ENCODE assay signal across 13 mouse cellular contexts in the genomic region with DNA sequence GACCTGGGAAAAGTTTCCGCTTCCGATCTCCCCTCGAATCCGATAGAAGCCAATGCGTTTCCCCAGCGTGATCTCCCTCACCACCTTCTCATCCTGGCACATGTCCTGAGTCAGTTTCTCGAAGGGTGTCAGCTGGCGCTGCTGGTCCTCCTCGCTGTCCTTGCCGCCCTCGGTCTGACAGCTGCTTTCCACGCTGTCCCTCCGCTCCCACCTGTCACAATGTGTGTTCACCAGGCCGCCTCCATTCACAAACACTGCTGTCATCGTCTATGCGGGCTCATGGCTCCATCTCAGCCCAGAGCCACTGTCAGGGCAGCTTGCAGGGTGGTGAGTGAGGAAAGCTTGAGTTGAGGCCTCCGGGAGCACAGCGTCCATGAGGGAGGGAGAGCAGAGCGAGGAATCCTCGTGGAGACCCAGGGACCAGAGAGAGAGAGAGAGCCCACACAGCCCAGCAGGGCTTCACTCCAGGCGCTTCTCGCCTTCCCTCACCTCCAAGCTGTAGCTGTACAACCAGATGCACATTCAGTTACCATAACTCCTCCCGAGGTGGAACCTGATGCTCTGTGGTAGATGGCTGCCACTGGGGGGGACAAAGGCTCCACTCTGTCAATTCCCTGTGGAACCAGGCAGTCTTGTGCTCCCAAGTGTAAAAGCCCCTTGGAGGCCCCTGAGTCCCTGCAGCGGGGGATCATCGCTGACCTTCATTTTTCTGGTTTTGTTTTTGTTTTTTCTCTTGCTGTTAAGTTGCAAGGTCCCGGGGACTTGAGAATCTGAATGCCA. TPM values are rescaled to one million over a fixed set of nuclear protein-coding genes. Genes with fewer than 3 reads are reported as not detected.
A peak's percentile ranks its signal among the peaks of the same experiment; 100 is the strongest.
DNase-seq lines count a peak whose midpoint lies in the region; ATAC-seq and TF ChIP-seq lines count a peak whose summit lies in the region.
"Had no signal": no experiment of that assay in that cellular context is flagged by ENCODE, and none has a peak within 500 bp of the region (broad histone marks: within the 10 kb centered on the region; RNA-seq: fewer than 3 reads in every experiment).

No protein-coding gene starts in this region.

- H3K27ac ChIP-seq in hindbrain, embryonic 13.5 days, result no peak overlapping the region

- peak overlapping the region; percentile 50 for H3K4me3 ChIP-seq in E14TG2a.4 (replicated peaks; ENCODE audit: low read length)
- H3K4me3 ChIP-seq in hindbrain, embryonic 13.5 days, result no peak overlapping the region
- H3K4me3 ChIP-seq: erythroblast, embryonic 14.5 days had no signal

- peaks cover 8% of the 10 kb centered on the region for H3K4me1 ChIP-seq in E14TG2a.4 (replicated peaks; ENCODE audit: low read depth, low read length)
- 0 out of 2 replicates have a peak, but pooled peaks cover 7% of the 10 kb centered on the region for H3K4me1 ChIP-seq in hindbrain, embryonic 13.5 days (replicated peaks)

- peak; percentile 53 to 60 for DNase-seq in frontal cortex, postnatal 36 days (ENCODE audit: low spot score in 2 of 2)
- no peak for DNase-seq in frontal cortex, postnatal 14 days (ENCODE audit: low spot score in 2 of 2)
- peak; percentile 53 to 62 for DNase-seq in left cerebral cortex, adult 18-20 months (ENCODE audit: low spot score in 2 of 2)
- DNase-seq in left cerebral cortex, postnatal 14 days (ENCODE audit: low spot score in 2 of 2), result no peak
- DNase-seq in embryo, embryonic 9.5 days (ENCODE audit: extremely low spot score), result no peak
- DNase-seq in natural killer cell, adult 2 months (ENCODE audit: low spot score in 2 of 2), result no peak
- DNase-seq: adrenal gland, postnatal 14 days; kidney, adult 2 months; liver, postnatal 0 days had no signal

- WGBS in hindbrain, embryonic 13.5 days, result 72% methylated on average over 26 of the region's 26 CpGs

- H3K4me2 ChIP-seq in hindbrain, embryonic 13.5 days, result no peak overlapping the region

- TF ChIP-seq CTCF in E14TG2a.4 (conservative IDR thresholded peaks at IDR 0.05; ENCODE audit: low read length), result no peak

- H3K27me3 ChIP-seq in E14TG2a.4 (ENCODE audit: insufficient read depth, low read length), result peaks cover 11% of the 10 kb centered on the region
- H3K27me3 ChIP-seq in hindbrain, embryonic 13.5 days, result no peaks in the 10 kb centered on the region

- intact Hi-C loops in left cerebral cortex, postnatal 14 days (cut with DNase I), result no loop called here

- no peak overlapping the region for H3K9ac ChIP-seq in hindbrain, embryonic 13.5 days
- H3K9ac ChIP-seq: liver, postnatal 0 days had no signal

- no peaks in the 10 kb centered on the region for H3K9me3 ChIP-seq in E14TG2a.4 (ENCODE audit: low read length)
- no peaks in the 10 kb centered on the region for H3K9me3 ChIP-seq in hindbrain, embryonic 13.5 days

- peak; percentile 37; the same call in 1 of the 2 replicates for ATAC-seq in hindbrain, embryonic 13.5 days (ENCODE audit: low FRiP score)
- ATAC-seq: CD4-positive, CD25-positive, alpha-beta regulatory T cell, adult 4 months; liver, postnatal 0 days had no signal

- no peaks in the 10 kb centered on the region for H3K36me3 ChIP-seq in E14TG2a.4 (ENCODE audit: insufficient read depth, low read length)
- H3K36me3 ChIP-seq in hindbrain, embryonic 13.5 days, result no peaks in the 10 kb centered on the region

RNA-seq across cellular contexts. Expression of a gene that starts 27.9 kb away (rescaled TPM):
- 10 to 100 TPM; 13.8 to 14.0 TPM for total RNA-seq in left cerebral cortex, adult 18-20 months (2021)
- total RNA-seq in left cerebral cortex, postnatal 14 days (2021), result 10 to 100 TPM; 13.2 to 14.8 TPM
- 3.0 and 3.7 TPM in 2 replicates for polyA plus RNA-seq in hindbrain, embryonic 13.5 days (2015; fragmentation: Nextera tagmentation; extraction: Ambion mirVana)
- polyA plus RNA-seq: erythroblast, embryonic 14.5 days had no signal

RNA-seq across cellular contexts. Expression of a gene that starts 37.6 kb away (rescaled TPM):
- total RNA-seq in left cerebral cortex, adult 18-20 months (2021), result 100 to 1,000 TPM; 271 to 300 TPM
- total RNA-seq in left cerebral cortex, postnatal 14 days (2021), result 100 to 1,000 TPM; 445 to 454 TPM
- 423 and 434 TPM in 2 replicates for polyA plus RNA-seq in hindbrain, embryonic 13.5 days (2015; fragmentation: Nextera tagmentation; extraction: Ambion mirVana)

Comparison
In these comparisons a context has a peak if more than half of its experiments do, and no peak if none do; other contexts are left out.
1. DNase-seq: peak in frontal cortex, postnatal 36 days (2 of 2) and left cerebral cortex, adult 18-20 months (2 of 2); none in frontal cortex, postnatal 14 days (0 of 2), left cerebral cortex, postnatal 14 days (0 of 2), embryo, embryonic 9.5 days (single experiment) and natural killer cell, adult 2 months (0 of 2).